Mouse (Mus musculus) embryo, embryonic 10 days (tissue): Measurements from ENCODE around the gene Lmod1.
A peak's percentile ranks its signal among the peaks of the same experiment; 100 is the strongest.
"Not testable (repeated sequence)": the region's sequence is repeated elsewhere in the genome, so short reads cannot be mapped to it uniquely, and the experiment has no call there.

ENCODE experiments used
- DNase-seq: peaks from one replicate; pipeline ENCODE4 v3.0.0-alpha.2; 2015; ENCODE audit warnings: low spot score

Gene Lmod1

DNA sequence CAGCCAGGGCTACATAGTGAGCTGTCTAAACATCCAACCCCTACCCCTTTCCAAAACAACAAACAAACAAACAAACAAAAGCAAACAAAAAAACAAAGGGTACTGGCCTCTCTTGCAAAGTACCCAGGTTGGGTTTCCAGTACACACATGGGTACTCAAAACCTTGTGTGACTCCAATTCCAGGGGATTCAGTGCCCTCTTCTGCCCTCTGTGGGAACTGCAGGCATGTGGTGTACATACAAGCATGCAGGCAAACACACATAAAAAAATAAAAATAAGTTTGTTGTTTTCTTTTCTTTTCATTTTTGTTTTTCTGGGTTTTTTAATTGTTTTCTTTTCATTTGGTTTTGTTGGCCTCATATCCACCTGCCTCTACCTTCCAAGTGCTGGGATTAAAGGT lies 37.5 kb downstream of the Lmod1 start:
- DNase-seq: no peak

DNA sequence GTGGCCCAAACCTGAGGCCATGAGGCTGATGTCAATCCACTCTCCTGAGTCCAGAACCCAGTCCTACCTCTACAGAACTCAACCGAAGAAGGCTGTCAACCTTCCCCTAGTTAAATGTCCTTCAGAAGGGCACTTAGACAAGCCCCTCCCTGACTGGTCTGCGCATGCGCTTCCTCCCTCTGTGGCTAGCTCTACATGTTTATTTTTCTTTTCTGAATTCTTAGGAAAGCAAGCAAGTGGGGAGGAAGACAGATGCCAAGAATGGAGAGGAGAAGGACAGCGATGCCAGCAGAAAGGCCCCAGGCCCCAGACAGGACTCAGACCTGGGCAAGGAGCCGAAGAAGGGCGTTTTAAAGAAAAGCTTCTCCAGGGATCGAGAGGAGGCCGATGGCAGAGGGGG lies 38.8 kb downstream of the Lmod1 start:
- no peak for DNase-seq

DNA sequence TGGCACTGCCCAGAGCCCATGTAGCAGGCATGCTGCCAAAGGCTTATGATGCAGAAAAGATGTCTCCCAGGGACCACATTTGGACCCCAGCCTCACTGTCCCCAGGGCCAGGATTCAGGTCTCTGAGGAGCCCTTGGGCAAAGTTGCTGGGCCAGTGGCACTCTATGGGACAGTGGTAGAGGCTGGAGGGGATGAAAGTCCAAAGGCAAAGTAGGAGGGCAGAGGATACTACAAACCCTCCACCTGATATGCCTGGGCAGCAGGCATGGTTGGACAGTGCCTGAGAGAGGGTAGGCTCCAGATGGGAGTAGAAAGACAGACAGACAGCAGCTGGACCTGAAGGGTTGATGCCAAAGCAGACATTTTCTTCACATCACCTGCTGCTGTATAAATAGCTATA lies 41.8 kb downstream of the Lmod1 start:
- DNase-seq: no peak

DNA sequence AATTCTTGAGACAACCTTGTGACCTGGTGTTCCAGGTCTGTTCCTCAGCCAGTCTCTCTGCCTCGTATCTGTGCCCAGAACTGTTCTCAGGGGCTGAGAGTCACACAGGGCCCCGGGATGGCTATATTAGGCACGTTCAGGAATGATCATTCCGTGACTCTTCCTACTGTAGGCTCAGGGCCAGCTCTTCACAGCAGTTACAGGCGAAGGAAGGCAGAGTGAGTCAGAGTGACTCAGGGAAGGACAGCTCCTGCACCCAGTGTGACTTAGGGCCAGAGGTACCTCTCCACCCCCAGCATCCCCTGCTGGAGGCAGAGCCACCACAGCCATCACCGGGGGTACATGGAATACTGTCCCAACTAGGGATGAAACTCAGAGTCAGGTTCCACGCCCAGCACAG lies 42.4 kb downstream of the Lmod1 start:
- no peak for DNase-seq

DNA sequence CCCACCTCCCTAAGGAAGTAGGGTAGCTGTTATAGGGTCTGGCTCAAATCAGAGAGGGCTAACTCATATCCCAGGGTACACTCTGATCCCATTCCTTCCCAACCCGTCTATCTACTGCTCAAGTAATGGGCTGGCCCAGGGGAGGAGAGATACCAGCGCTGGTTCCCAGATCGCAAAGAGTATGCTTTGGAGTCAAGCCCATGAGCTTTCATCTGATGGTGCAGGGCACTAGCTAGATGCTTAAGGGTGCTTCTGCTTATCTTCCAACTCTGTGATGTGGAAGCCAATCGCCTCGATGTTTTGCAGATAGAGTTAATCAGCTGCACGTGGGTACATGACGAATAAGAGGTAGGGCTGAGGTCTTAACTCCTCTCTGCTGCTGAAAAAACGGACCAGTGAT lies 43.0 kb downstream of the Lmod1 start:
- no peak for DNase-seq

DNA sequence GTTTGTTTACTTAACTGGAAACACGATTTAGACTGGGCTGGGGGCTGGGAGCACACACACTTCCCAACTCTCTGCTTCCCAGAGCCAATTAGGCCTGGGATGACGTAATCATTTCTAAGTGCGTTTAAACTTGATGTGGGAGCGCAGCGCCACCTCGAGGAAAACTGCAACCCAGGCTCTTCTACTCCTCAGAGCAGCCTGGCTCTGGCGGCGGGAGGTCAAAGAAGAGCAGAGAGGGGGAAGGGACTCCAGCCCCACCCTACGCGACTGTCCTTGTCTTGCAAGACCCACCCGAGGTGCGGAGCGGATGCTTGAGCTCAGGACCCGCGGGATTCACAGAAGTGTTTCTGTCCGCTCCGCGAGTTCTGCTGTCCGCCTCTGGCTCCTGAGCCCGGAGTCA lies 43.6 kb downstream of the Lmod1 start:
- peak; percentile 95 for DNase-seq

DNA sequence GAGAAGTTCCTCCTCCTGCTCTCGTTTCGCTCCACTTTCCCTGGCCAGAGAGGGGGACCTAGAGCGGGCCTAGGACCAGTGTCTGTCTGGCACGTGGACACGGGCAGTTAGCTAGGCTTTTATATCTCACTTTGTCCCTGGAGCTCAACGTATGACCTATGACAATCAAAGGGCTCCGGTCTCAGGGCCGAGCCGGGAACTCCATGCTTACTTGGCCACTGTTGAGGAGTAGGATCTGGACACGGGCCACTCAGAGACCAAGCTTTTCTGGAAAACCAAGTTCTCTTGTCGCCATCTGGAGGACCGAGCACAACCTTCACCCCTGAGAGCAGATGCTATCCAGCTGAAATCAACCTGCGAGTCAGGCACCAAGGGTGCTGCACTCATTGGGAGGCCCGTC lies 44.4 kb downstream of the Lmod1 start:
- peak; percentile 67 for DNase-seq

DNA sequence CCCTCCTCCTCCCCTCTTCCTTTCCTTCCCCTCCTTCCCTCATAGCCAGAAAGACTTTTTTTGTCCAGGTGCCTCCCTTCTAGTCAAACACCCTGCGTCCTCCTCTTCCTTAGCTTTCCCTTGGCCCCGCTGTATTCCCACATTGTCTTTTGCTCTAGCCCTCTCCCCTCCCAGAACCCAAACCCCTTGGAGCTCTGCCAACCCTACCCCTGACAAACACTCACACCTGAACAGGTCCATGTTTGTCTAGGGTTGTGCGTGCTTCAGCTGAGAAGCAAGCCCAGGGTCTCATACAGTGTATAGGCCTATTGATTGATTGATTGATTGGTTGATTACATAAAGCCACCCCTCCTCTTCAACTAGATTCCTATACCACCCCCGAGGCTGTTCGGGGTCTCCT lies 44.8 kb downstream of the Lmod1 start:
- no peak for DNase-seq

DNA sequence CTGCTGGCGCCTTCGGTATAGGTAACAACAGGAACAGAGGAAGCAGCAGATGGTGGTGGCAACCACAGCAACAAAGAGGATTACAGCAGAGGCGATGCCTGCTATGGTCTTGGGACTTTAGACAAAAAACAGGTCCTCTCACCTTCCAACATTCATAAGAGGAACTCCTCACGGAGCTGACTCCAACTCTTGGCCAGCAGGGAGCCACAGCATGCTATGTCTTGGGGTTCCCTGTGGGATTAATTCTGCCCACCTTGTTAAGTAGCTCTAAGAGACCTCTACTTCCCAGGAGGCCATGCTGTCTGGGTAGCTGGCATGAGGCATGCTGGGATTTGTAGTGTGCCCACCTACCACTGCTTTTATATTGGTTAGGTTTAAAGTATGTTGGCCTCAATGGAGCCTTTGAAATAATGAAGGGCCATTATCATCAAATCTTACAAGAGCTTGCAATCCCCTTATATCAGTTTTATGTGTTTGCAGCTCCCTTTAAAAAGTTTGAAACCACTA lies 48.6 kb downstream of the Lmod1 start:
- no peak for DNase-seq

DNA sequence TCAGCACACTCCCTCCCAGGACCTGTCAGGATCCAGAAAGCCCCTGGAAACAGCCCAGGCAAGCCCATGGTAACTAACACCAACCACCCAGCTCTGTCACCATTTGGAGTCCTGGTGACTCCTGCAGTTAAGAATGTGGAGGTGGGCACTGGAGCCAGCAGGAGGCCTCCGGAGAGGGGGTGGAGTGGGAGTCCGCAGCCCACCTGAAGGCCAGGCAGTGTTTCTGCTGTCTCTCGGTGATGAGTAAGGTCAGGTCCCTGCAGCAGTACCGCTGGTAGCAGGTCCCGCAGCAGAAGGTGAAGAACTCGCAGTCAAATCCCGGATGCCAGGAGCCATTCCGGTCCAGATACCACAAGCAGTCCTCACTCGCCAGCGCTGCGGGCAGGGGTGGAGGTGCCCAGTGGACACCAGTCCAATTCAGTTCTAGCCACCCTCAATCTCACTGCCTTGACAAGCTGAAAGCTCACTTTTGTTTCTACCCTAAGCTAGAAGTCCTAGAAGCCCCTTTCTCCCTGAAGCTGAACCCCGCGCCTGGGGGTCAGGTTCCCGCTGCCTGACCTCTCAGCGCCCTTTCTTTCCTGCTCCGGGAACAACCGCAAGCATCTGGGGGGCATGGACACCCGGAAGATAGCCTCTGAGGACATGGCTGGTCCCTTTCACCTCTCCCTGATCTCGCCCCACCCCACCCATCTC lies 49.7 kb downstream of the Lmod1 start:
- peak; percentile 59 for DNase-seq

DNA sequence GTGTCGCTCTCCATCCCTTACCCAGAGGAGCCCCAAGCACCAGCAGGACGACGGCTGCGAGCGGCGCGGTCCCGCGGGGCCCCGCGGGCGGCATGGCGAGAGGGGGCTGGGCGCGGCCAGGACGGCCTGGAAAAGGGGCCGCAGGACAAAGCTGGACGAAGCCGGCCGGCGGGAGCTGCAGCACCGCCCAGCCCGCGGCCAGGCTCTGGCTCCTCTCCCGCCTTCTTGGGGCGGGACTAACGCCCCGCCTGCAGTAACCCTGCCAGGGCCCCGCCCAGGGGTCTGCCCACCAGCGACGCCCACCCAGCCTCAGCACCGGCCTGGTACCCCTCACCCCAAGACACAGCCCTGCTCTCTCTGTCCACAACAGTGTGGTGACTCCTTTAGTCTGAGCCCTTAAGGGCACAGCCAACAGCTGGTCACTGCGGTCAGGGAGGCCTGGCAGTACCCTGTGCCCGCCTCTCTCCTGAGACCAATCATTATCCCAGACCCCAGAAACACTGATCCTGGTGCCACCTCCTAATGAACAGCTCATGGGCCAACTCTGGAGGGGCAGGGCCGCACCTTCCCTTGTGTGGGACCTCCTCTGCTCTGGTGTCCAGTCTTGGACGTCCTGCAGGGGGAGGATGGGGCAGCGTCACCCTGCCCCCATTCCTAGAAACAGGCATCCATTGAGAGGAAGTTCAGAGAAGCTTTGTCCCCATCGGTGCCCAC lies 50.4 kb downstream of the Lmod1 start, which contains the start of gene Shisa4:
Gene Shisa4, minus strand, starts transcription at position 370 of the 714 bp plus-strand sequence.
- DNase-seq: peak; percentile 83

DNA sequence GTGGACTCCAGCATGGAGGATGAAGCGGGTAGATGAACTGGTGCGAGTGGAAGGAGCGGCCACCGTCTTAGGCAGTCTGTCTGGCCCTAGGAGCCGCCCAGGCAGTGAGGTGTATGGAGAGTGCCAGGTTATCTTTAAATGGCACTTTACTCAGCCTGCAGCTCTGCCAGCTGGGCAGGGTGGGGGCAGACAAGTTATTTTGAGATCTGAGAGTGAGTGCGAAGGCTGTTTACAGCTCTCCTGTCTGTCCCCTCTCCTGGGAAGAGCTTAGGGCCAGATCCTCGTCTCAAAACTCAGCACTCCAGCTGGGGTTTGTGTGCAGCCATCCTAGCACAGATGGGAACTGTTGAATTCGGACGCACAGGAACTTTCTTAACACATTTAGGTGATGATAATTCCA lies 54.0 kb downstream of the Lmod1 start:
- DNase-seq: no peak

DNA sequence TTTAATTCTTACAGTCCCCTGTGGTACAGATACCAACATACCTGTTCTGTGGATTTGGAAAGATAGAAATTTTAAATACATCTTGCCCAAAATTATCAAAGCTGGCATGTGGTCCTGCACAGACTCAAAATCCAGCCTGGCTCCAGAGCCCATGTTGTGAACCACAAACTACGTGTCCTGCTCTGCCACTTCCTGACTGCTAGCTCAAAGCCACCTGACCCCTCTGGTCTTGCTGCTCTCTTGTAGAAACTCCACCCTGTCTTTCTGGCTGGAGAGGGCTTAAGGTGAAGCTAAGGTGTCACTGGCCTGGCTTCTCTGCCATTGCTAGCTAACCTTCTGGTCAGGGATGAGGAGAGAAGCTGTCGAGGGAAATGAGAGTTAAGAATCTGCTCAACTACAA lies 54.4 kb downstream of the Lmod1 start:
- no peak for DNase-seq

DNA sequence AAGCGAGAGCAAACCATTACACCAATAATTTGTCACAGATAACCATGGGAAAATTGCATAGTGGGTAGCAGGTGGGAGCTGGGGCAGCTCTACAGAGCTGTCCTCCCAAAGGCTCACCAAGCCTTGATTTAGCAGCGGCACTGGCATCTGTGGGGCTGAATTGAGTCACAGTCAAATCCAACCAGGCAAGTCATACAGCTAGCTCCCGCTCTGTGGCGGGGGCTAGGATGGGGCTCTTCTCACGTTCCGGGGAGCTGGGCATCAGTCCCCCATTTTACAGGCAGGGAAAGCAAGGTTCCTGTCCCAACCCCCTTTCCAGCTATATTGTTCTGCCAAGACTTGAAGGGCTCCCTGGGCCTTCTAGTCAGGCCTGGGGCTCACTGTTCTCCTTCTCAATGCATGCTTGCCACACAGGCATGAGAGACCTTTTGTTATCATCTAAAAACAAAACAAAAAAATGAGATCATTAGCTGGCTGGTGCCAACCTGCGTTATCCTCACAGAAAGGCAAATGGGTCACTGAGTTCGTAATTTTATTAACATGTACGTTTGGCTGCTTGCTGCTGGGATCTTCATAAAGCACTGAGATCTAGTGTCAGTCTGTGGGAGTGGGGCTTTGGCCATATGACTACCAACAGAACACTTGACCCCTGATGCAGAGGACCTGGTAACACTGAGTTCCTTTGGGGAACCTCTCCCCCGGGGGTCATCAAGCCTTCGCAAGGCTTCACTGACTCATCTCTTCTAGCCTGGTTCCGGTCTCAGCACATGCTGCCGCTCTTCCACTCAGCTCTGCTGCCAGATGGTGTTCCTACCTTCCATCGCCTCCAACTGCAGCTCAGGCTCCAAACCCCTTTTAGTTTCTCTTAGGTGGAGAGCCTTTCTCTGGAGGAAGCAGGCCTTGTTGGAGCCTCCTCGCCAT lies 55.7 kb downstream of the Lmod1 start:
- no peak for DNase-seq

DNA sequence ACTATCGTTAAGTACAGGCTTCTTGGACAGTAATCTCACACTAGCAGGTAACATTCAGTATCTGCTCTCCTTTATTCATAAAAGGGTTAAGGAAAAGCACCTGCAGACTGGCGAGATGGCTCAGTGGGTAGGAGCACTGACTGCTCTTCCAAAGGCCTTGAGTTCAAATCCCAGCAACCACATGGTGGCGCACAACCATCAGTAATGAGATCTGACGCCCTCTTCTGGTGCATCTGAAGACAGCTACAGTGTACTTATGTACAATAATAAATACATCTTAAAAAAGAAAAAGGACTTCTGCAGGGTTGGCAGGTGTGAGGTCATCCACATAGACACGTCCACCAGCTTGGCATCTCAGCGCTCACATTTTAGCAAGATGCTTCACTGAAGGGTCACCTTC lies 57.0 kb downstream of the Lmod1 start:
- DNase-seq: not testable (repeated sequence)

DNA sequence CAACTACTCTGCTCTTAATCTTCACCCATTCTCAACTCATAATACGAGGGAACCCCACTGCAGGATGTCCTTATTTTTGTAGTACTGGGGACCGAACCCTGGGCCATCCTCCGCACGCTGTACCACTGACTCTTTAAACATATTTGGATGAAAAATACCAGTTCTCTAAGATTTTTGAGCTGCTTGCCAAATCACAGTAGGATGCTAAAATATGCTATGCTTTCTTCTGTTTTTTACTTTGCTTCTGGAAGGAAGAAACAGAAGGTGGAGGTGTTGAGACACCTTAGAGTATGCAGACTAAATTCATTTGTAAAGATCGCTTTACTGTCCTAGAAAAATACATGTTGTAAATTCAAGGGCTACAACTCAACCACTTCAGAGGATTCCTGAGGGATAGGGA lies 59.6 kb downstream of the Lmod1 start:
- DNase-seq: no peak

DNA sequence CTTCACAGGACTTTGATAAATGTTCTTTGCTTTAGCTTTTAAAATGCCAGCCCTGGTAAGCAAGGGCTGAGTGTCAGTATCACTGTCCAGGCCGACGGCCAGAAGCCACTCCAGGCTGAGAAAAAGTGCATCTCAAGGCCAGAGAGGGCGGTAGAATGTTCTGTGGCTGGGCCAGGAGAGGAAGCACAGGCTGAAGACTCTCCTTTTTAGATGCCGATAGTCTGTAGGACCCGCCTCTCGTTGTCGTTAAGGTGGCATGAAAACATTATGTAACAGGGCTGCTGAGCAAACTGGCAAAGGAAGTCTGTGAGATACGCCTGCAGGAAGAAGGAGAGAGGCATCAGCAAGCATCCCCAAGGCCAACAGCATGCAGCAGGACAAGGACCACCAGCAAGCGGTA lies 60.6 kb downstream of the Lmod1 start:
- no peak for DNase-seq

DNA sequence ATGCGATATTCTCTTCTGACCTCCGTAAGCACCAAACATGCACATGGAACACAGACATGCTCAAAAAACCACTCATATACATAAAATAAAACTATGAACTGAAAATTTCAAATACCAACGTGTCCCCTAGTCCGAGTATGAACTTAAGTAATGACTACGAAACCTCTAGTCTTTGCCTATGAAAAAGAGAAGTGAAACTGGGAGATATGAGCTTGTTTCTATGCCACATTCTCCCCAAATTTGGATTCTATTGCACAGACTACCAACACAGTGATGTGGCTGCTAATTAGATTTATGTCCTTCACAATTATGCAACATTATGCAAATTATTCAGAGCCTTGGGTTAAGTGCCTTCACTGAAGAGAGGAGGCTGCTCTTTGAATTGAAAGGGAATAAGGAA lies 74.9 kb downstream of the Lmod1 start:
- DNase-seq: no peak

DNA sequence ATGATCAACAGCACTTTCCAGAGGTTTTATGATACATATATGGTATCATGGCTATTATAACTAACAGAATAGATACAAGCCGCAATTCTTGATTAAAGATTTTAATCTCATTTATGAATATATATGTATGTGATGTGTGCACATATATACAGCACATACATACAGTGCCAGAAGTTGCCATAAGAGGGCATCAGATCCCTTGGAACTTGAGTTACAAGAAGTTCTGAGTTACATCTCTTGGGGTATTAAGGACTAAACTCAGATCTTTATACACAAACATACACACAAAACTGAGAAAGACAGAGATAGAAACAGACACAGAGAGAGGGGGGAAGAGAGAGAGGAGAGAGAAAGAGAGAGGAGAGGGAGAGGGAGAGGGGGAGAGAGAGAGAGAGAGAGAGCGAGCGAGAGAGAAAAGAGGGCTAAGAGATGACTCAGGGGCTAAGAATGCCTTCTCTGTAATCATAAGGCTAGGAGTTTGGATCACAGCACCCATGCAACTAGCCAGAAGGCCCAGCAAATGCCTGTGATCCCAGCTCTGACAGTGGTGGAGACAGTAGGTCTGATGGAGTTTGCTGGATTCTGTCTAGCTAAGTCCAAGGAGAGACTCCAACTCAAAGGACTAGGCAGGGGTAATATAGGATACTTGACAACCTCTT lies 77.0 kb downstream of the Lmod1 start:
- no peak for DNase-seq

DNA sequence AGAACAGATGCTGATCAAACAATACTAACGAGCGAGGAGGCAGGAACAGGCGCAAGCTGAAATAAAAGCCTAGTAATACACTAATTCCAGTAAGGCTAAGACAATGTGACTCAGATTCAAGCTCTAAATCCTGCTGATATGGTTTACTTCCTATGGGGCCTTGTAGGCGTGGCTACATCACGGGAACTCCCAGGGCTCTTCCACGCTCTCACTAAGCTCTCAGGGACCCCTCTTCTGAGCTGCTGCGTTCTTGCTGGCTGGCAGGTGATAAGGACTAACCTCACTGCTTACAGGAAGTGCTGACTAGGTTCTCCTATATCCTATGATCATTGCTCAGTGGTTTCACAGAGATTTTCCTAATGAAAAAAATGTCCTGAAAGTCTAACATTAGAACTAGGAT lies 80.7 kb downstream of the Lmod1 start:
- no peak for DNase-seq

DNA sequence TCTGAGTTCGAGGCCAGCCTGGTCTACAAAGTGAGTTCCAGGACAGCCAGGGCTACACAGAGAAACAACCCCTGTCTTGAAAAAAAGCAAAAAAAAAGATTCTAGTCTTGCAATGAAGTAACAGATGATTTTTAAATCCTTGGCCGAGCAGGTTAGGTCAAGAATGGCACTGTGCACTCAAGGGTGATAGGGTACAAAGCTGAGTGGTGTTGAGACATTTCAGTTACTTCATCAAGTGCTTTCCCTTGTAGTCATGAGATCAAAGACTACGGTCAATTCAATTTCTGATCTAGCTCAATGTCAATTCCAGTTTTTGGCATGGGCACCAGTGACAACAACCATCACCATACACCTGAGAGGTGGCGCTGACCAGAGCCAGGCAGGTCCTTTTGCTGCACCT lies 84.4 kb downstream of the Lmod1 start:
- no peak for DNase-seq

DNA sequence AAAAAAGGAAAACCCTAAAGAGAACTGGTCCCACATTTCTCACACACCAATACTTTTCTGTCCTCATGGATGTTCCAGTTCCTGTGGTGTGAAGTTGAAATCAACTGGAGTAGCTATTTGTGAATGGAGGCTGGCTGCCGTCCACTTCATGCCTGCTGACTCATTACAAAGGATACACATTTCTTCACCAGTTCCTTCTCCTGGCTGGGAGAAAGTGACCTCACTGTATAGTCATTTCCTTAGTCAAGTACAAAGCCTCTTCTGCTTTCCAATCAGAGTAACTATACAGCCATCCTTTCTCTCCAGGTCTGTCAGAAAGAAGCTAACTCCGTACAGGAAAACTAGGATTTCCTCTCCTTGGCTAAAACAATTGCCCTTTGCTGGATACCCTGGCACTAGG lies 86.4 kb downstream of the Lmod1 start:
- DNase-seq: peak; percentile 9
